Mouse (Mus musculus): Measurements from ENCODE around the gene Prrx1. TPM values are rescaled to one million over a fixed set of nuclear protein-coding genes. Genes with fewer than 3 reads are reported as not detected.

The Prrx1 gene
- polyA plus RNA-seq, 1 experiment from 2014 or later: 3.9 TPM

DNA sequence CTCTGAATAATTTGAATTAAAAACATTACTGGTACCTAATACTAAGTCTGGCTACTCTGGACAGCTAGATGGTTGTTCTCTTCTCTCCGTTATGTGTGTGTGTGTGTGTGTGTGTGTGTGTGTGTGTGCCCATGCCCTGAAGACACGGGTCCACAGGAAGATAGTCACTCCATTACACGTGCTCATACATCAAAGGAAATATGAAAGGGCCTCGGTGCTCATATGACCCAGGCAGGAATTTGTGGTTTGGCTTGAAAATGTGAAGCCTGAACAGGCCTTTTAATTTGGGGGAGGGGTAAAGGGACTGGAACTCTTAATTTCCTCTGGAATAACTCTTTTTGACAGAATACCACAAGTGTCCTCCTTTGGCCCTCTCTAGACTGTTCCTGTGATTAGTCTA lies 115.5 kb downstream of the Prrx1 start:
- Histone ChIP-seq H3K4me3 (ENCODE audit: low read length) (no peak overlapping the region), H3K36me3 (ENCODE audit: control insufficient read depth, insufficient read depth, low read length) (no peaks in the 10 kb centered on the region), H3K4me2 (ENCODE audit: low read length) (no peak overlapping the region), H3K9ac (ENCODE audit: low read depth, low read length) (no peak overlapping the region), H3K27me3 (replicated peaks; ENCODE audit: control insufficient read depth, insufficient read depth, low read length) (no peaks in the 10 kb centered on the region), H3K9me3 (ENCODE audit: control insufficient read depth, low read length) (no peaks in the 10 kb centered on the region), H3K4me1 (ENCODE audit: control insufficient read depth, insufficient read depth, low read depth, low read length) (no peaks in the 10 kb centered on the region), H3K27ac (ENCODE audit: low read depth, low read length) (no peak overlapping the region)
- WGBS: 84% methylated on average over 4 of the region's 4 CpGs
- no peak for ATAC-seq

Other genes starting within 250 kb of the Prrx1 start
- gene Mroh9, start 228.0 kb downstream of the Prrx1 start, polyA plus RNA-seq (2015; fragmentation: Nextera tagmentation; extraction: Ambion mirVana): not detected in 2 replicates
- gene Gorab, start 90.0 kb upstream of the Prrx1 start, polyA plus RNA-seq (2015; fragmentation: Nextera tagmentation; extraction: Ambion mirVana): 19.2 and 20.5 TPM in 2 replicates

Measured in hindbrain, embryonic 16.5 days (tissue).